Mouse (Mus musculus): ENCODE measurements around the gene Ube2n. TPM values are rescaled to one million over a fixed set of nuclear protein-coding genes. Genes with fewer than 3 reads are reported as not detected.
"Not testable (repeated sequence)": the region's sequence is repeated elsewhere in the genome, so short reads cannot be mapped to it uniquely, and the experiment has no call there.

Ube2n gene
- polyA plus RNA-seq, 1 experiment, result 26.4 TPM

DNA sequence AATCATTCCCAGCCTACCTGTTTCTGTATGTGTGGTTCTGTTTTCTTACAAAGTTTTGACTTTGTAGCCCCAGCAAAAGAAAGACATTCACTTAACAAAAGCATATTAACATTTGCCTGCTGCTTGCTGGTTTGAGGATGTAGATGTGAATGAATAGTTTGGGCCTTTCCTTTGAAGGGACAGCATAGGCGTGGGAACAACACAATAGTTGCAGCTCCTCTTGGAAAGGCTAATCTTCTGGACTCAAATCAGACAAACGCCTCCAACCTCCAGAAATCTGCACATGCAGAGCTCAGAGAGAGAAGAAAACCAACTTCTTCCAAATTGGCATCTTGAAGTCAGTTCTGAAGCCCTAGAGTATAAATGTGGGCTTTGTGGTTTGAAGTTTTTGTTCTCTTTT lies 29.7 kb downstream of the Ube2n start:
- no peak for TF ChIP-seq CTCF (IDR thresholded peaks at IDR 0.05; ENCODE audit: extremely low read depth, insufficient read depth, insufficient read length, insufficient replicate concordance)
- TF ChIP-seq POLR2A (IDR thresholded peaks at IDR 0.05; ENCODE audit: low read depth, low read length), result no peak
- Histone ChIP-seq H3K27ac (ENCODE audit: insufficient read depth, low read length) (no peak overlapping the region), H3K4me3 (ENCODE audit: extremely low read depth, insufficient read depth, insufficient read length) (no peak overlapping the region), H3K36me3 (ENCODE audit: control insufficient read depth, insufficient read depth, low read length) (peaks cover 15% of the 10 kb centered on the region), H3K4me1 (ENCODE audit: control insufficient read depth, insufficient read depth, insufficient read length) (peaks cover 3% of the 10 kb centered on the region; the same call in 1 of the 2 replicates), H3K27me3 (ENCODE audit: control insufficient read depth, insufficient read depth, low read length) (no peaks in the 10 kb centered on the region)
- 78% methylated on average over 2 of the region's 2 CpGs for WGBS
- DNase-seq (ENCODE audit: low read depth in 1 of 2, low spot score in 2 of 2), result no peak

DNA sequence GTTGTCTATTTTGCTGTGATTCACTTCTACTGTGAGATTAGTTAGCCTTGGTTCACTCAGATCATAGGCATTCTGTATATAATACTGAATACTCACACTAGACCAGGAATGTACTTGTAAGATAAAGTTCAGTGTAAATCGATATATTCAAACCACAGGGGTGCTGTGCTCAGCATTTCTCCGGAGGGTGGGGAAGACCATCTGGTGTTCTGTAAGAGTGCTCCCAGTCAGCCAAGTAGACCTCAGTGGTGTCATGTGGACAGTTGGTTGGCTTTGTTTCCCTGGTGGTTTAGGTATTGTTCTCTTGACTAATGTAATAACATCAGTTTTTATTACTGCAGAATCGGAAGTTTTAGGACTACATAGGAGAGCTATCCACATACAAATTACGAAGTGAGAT lies 30.1 kb downstream of the Ube2n start:
- no peak for TF ChIP-seq POLR2A (IDR thresholded peaks at IDR 0.05; ENCODE audit: low read depth, low read length)
- no peak for TF ChIP-seq CTCF (IDR thresholded peaks at IDR 0.05; ENCODE audit: extremely low read depth, insufficient read depth, insufficient read length, insufficient replicate concordance)
- Histone ChIP-seq H3K4me1 (ENCODE audit: control insufficient read depth, insufficient read depth, insufficient read length) (peaks cover 3% of the 10 kb centered on the region; the same call in 1 of the 2 replicates), H3K36me3 (ENCODE audit: control insufficient read depth, insufficient read depth, low read length) (peaks cover 15% of the 10 kb centered on the region), H3K4me3 (ENCODE audit: extremely low read depth, insufficient read depth, insufficient read length) (no peak overlapping the region), H3K27me3 (ENCODE audit: control insufficient read depth, insufficient read depth, low read length) (no peaks in the 10 kb centered on the region), H3K27ac (ENCODE audit: insufficient read depth, low read length) (no peak overlapping the region)
- WGBS, result 83% methylated on average over 4 of the region's 4 CpGs
- DNase-seq (ENCODE audit: low read depth in 1 of 2, low spot score in 2 of 2), result no peak

DNA sequence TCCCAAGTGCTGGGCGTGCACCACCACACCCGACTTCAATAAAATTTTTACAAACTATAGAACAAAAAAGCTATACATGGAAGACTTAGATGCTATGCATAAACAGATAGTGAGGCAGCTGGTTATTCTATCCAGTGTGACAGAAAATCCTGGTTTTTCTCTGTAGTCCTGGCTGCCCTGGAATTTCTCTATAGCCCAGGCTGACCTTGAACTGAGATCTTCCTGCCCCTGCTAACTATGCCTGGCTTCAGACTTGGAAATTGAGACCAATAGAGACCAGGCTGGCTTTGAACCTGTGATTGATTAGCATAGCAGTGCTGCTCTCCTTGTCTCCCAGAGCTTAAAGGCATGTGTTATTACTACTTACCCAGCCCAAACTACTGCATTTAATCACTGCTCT lies 31.2 kb downstream of the Ube2n start:
- DNase-seq (ENCODE audit: low read depth in 1 of 2, low spot score in 2 of 2), result no peak
- TF ChIP-seq POLR2A (IDR thresholded peaks at IDR 0.05; ENCODE audit: low read depth, low read length), result no peak
- no peak for TF ChIP-seq CTCF (IDR thresholded peaks at IDR 0.05; ENCODE audit: extremely low read depth, insufficient read depth, insufficient read length, insufficient replicate concordance)
- no peak overlapping the region for H3K27ac ChIP-seq (ENCODE audit: insufficient read depth, low read length)
- no peaks in the 10 kb centered on the region for H3K27me3 ChIP-seq (ENCODE audit: control insufficient read depth, insufficient read depth, low read length)
- 95% methylated on average over 2 of the region's 2 CpGs for WGBS
- H3K4me1 ChIP-seq (ENCODE audit: control insufficient read depth, insufficient read depth, insufficient read length), result peaks cover 3% of the 10 kb centered on the region; the same call in 1 of the 2 replicates
- peaks cover 15% of the 10 kb centered on the region for H3K36me3 ChIP-seq (ENCODE audit: control insufficient read depth, insufficient read depth, low read length)
- no peak overlapping the region for H3K4me3 ChIP-seq (ENCODE audit: extremely low read depth, insufficient read depth, insufficient read length)

- no peak overlapping the region for H3K4me3 ChIP-seq (ENCODE audit: extremely low read depth, insufficient read depth, insufficient read length)
- H3K27ac ChIP-seq (ENCODE audit: insufficient read depth, low read length), result no peak overlapping the region
- no peaks in the 10 kb centered on the region for H3K27me3 ChIP-seq (ENCODE audit: control insufficient read depth, insufficient read depth, low read length)
- H3K36me3 ChIP-seq (ENCODE audit: control insufficient read depth, insufficient read depth, low read length), result peaks cover 12% of the 10 kb centered on the region; the same call in 1 of the 2 replicates
- peaks cover 3% of the 10 kb centered on the region; the same call in 1 of the 2 replicates for H3K4me1 ChIP-seq (ENCODE audit: control insufficient read depth, insufficient read depth, insufficient read length)
- TF ChIP-seq CTCF (IDR thresholded peaks at IDR 0.05; ENCODE audit: extremely low read depth, insufficient read depth, insufficient read length, insufficient replicate concordance), result no peak
- TF ChIP-seq POLR2A (IDR thresholded peaks at IDR 0.05; ENCODE audit: low read depth, low read length), result no peak
- 62% methylated on average over 11 of the region's 11 CpGs for WGBS
- no peak for DNase-seq (ENCODE audit: low read depth in 1 of 2, low spot score in 2 of 2)
Observed at GRCm38 (mm10) chr10:95548154-95548826, 33.3 kb downstream of the Ube2n start.

DNA sequence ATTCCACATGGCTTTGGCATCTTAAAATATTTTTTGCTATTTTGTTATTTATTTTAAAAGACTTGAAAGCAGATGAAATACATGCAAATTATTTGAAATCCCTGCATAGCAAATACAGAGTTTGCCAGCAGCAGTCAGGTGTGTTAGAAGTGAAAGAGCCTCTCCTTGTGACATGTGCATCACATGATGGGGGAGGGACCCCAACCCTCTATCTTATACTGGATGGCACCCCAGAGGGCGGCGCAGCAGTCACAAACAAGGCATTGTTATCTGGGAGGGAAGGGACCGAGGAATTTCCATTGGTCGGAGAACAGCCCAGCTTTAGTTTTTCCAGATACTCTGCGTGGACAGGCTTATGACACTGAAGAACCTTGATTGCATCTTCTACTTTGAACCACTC lies 34.1 kb downstream of the Ube2n start:
- not testable (repeated sequence) for H3K36me3 ChIP-seq (ENCODE audit: control insufficient read depth, insufficient read depth, low read length); H3K4me3 ChIP-seq (ENCODE audit: extremely low read depth, insufficient read depth, insufficient read length); H3K27ac ChIP-seq (ENCODE audit: insufficient read depth, low read length); H3K27me3 ChIP-seq (ENCODE audit: control insufficient read depth, insufficient read depth, low read length); DNase-seq (ENCODE audit: low read depth in 1 of 2, low spot score in 2 of 2); H3K4me1 ChIP-seq (ENCODE audit: control insufficient read depth, insufficient read depth, insufficient read length)
- WGBS, result 96% methylated on average over 5 of the region's 5 CpGs

GRCm38 (mm10) chr10:95550506-95550905 lies 35.6 kb downstream of the Ube2n start:
- DNase-seq (ENCODE audit: low read depth in 1 of 2, low spot score in 2 of 2), result no peak
- Histone ChIP-seq H3K4me3 (ENCODE audit: extremely low read depth, insufficient read depth, insufficient read length) (no peak overlapping the region), H3K27ac (ENCODE audit: insufficient read depth, low read length) (no peak overlapping the region), H3K4me1 (ENCODE audit: control insufficient read depth, insufficient read depth, insufficient read length) (peaks cover 3% of the 10 kb centered on the region; the same call in 1 of the 2 replicates), H3K27me3 (ENCODE audit: control insufficient read depth, insufficient read depth, low read length) (no peaks in the 10 kb centered on the region), H3K36me3 (ENCODE audit: control insufficient read depth, insufficient read depth, low read length) (peaks cover 7% of the 10 kb centered on the region; the same call in 1 of the 2 replicates)
- TF ChIP-seq CTCF (IDR thresholded peaks at IDR 0.05; ENCODE audit: extremely low read depth, insufficient read depth, insufficient read length, insufficient replicate concordance), result no peak
- no peak for TF ChIP-seq POLR2A (IDR thresholded peaks at IDR 0.05; ENCODE audit: low read depth, low read length)
- 71% methylated on average over 1 of the region's 1 CpGs for WGBS

DNA sequence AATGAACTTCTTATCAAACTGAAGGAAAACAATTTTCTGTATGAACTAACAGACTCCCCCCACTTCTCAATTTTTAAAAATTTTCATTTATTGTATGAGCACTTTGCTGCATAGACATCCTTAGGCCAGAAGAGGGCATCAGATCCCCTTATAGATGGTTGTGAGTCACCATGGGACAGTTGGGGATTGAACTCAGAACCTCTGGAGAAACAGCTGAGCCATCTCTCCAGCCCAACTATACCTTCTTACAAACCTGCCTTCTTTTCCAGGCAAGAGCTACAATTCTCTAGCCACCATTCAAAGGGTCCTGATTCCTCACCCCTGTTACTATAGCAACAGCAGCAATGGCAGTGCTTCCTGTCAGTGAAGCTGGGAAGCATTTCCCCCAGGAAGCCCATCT lies 36.8 kb downstream of the Ube2n start:
- Histone ChIP-seq H3K4me1 (ENCODE audit: control insufficient read depth, insufficient read depth, insufficient read length) (peaks cover 3% of the 10 kb centered on the region; the same call in 1 of the 2 replicates), H3K4me3 (ENCODE audit: extremely low read depth, insufficient read depth, insufficient read length) (no peak overlapping the region), H3K27ac (ENCODE audit: insufficient read depth, low read length) (no peak overlapping the region), H3K27me3 (ENCODE audit: control insufficient read depth, insufficient read depth, low read length) (no peaks in the 10 kb centered on the region), H3K36me3 (ENCODE audit: control insufficient read depth, insufficient read depth, low read length) (peaks cover 5% of the 10 kb centered on the region; the same call in 1 of the 2 replicates)
- no peak for DNase-seq (ENCODE audit: low read depth in 1 of 2, low spot score in 2 of 2)
- TF ChIP-seq POLR2A (IDR thresholded peaks at IDR 0.05; ENCODE audit: low read depth, low read length) (no peak), CTCF (IDR thresholded peaks at IDR 0.05; ENCODE audit: extremely low read depth, insufficient read depth, insufficient read length, insufficient replicate concordance) (no peak)
